In the genomic region with DNA sequence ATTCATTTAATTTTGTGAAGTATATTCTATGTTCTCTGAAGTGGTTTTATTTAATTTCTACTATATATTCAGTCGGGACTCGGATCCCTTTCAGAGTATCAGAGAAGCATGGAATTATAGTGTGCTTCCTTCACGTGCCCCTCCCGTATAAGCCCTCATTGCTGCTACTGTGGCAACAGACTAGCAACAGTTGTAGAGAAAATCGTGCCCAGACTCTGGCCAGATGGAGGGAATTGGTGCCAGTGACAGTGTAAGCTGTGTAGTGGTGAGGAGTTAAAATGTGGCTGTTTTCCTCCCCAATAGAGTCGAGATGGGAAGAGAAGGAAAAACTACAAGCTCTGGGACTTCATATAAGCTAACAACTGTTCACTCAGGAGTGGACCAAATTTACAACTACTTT, we compare ENCODE assay signal across 11 mouse cellular contexts.
A peak's percentile ranks its signal among the peaks of the same experiment; 100 is the strongest.
DNase-seq lines count a peak whose midpoint lies in the region; ATAC-seq and TF ChIP-seq lines count a peak whose summit lies in the region.
"Had no signal": no experiment of that assay in that cellular context is flagged by ENCODE, and none has a peak within 500 bp of the region (broad histone marks: within the 10 kb centered on the region; RNA-seq: fewer than 3 reads in every experiment).

No protein-coding gene starts in this region.

- peak; percentile 72 for DNase-seq in forebrain, embryonic 14.5 days (ENCODE audit: low spot score)
- no peak for DNase-seq in forebrain, embryonic 11.5 days (ENCODE audit: low spot score)
- DNase-seq in cerebellum, adult 9-10 months: peak; percentile 69
- DNase-seq in layer of hippocampus, adult 2 months (ENCODE audit: low spot score in 2 of 2): peak; percentile 79 to 83
- DNase-seq in right cerebral cortex, adult 18-20 months: peak; percentile 24
- DNase-seq in heart, embryonic 10.5 days (ENCODE audit: low spot score): no peak
- no peak for DNase-seq in embryo, embryonic 10 days (ENCODE audit: low spot score)

- no peaks in the 10 kb centered on the region for H3K4me1 ChIP-seq in forebrain, embryonic 14.5 days (ENCODE audit: control insufficient read depth, insufficient read depth, low read length)
- H3K4me1 ChIP-seq in forebrain, embryonic 11.5 days (replicated peaks; ENCODE audit: control insufficient read depth, insufficient read depth, low read length): no peaks in the 10 kb centered on the region
- no peaks in the 10 kb centered on the region for H3K4me1 ChIP-seq in heart, embryonic 10.5 days
- H3K4me1 ChIP-seq: heart, embryonic 13.5 days; limb, embryonic 15.5 days had no signal

- peak; percentile 89; the same call in 1 of the 2 replicates for ATAC-seq in forebrain, embryonic 14.5 days
- no peak for ATAC-seq in forebrain, embryonic 11.5 days (replicated peaks; ENCODE audit: low FRiP score)
- ATAC-seq in granulocyte monocyte progenitor cell, adult 5-6 weeks (replicated peaks; ENCODE audit: poor library complexity, severe bottlenecking): no peak
- ATAC-seq: intestine, embryonic 16.5 days had no signal

- 72% methylated on average over 6 of the region's 6 CpGs for WGBS in forebrain, embryonic 14.5 days
- WGBS in forebrain, embryonic 11.5 days: 83% methylated on average over 6 of the region's 6 CpGs
- WGBS in heart, embryonic 10.5 days: 80% methylated on average over 6 of the region's 6 CpGs

- TF ChIP-seq CTCF in layer of hippocampus, adult 2 months (conservative IDR thresholded peaks at IDR 0.05): no peak

- no peaks in the 10 kb centered on the region for H3K27me3 ChIP-seq in forebrain, embryonic 14.5 days (replicated peaks; ENCODE audit: control insufficient read depth, insufficient read depth, low read length)
- H3K27me3 ChIP-seq in forebrain, embryonic 11.5 days (ENCODE audit: control insufficient read depth, insufficient read depth, low read length): no peaks in the 10 kb centered on the region
- H3K27me3 ChIP-seq in heart, embryonic 10.5 days (ENCODE audit: insufficient read depth, poor library complexity, severe bottlenecking): no peaks in the 10 kb centered on the region
- H3K27me3 ChIP-seq: heart, embryonic 13.5 days; limb, embryonic 15.5 days had no signal

- no peak overlapping the region for H3K9ac ChIP-seq in forebrain, embryonic 14.5 days (ENCODE audit: low read length)
- no peak overlapping the region for H3K9ac ChIP-seq in forebrain, embryonic 11.5 days (ENCODE audit: low read length)
- H3K9ac ChIP-seq: heart, embryonic 13.5 days; limb, embryonic 15.5 days had no signal

- H3K36me3 ChIP-seq in forebrain, embryonic 14.5 days (ENCODE audit: control insufficient read depth, insufficient read depth, low read length): no peaks in the 10 kb centered on the region
- H3K36me3 ChIP-seq in forebrain, embryonic 11.5 days (ENCODE audit: control insufficient read depth, insufficient read depth, low read length): no peaks in the 10 kb centered on the region
- no peaks in the 10 kb centered on the region for H3K36me3 ChIP-seq in heart, embryonic 10.5 days
- H3K36me3 ChIP-seq: heart, embryonic 13.5 days; limb, embryonic 15.5 days had no signal

- no peak overlapping the region for H3K4me3 ChIP-seq in forebrain, embryonic 14.5 days (ENCODE audit: low read depth, low read length)
- no peak overlapping the region for H3K4me3 ChIP-seq in forebrain, embryonic 11.5 days (ENCODE audit: low read depth, low read length)
- no peak overlapping the region for H3K4me3 ChIP-seq in layer of hippocampus, adult 2 months
- H3K4me3 ChIP-seq in heart, embryonic 10.5 days: no peak overlapping the region
- H3K4me3 ChIP-seq: heart, embryonic 13.5 days; limb, embryonic 15.5 days had no signal

- H3K4me2 ChIP-seq in forebrain, embryonic 14.5 days (ENCODE audit: low read length): no peak overlapping the region
- H3K4me2 ChIP-seq in forebrain, embryonic 11.5 days (ENCODE audit: low read depth, low read length, severe bottlenecking): no peak overlapping the region
- H3K4me2 ChIP-seq: heart, embryonic 13.5 days; limb, embryonic 15.5 days had no signal

- no peak overlapping the region for H3K27ac ChIP-seq in forebrain, embryonic 14.5 days (ENCODE audit: low read depth, low read length)
- no peak overlapping the region for H3K27ac ChIP-seq in forebrain, embryonic 11.5 days (ENCODE audit: low read depth, low read length)
- no peak overlapping the region for H3K27ac ChIP-seq in layer of hippocampus, adult 2 months
- no peak overlapping the region for H3K27ac ChIP-seq in heart, embryonic 10.5 days
- H3K27ac ChIP-seq: heart, embryonic 13.5 days; limb, embryonic 15.5 days had no signal

- no peaks in the 10 kb centered on the region for H3K9me3 ChIP-seq in forebrain, embryonic 14.5 days (replicated peaks; ENCODE audit: control insufficient read depth, low read length)
- H3K9me3 ChIP-seq in forebrain, embryonic 11.5 days (ENCODE audit: control insufficient read depth, low read length): no peaks in the 10 kb centered on the region
- H3K9me3 ChIP-seq in heart, embryonic 10.5 days: no peaks in the 10 kb centered on the region
- H3K9me3 ChIP-seq: heart, embryonic 13.5 days; limb, embryonic 15.5 days had no signal

Comparison
In these comparisons a context has a peak if more than half of its experiments do, and no peak if none do; other contexts are left out.
1. DNase-seq: peak in forebrain, embryonic 14.5 days (single experiment), cerebellum, adult 9-10 months (single experiment), layer of hippocampus, adult 2 months (2 of 2) and right cerebral cortex, adult 18-20 months (single experiment); none in forebrain, embryonic 11.5 days (single experiment), heart, embryonic 10.5 days (single experiment) and embryo, embryonic 10 days (single experiment).